17 mouse cellular contexts compared by ENCODE assay signal in the genomic region with DNA sequence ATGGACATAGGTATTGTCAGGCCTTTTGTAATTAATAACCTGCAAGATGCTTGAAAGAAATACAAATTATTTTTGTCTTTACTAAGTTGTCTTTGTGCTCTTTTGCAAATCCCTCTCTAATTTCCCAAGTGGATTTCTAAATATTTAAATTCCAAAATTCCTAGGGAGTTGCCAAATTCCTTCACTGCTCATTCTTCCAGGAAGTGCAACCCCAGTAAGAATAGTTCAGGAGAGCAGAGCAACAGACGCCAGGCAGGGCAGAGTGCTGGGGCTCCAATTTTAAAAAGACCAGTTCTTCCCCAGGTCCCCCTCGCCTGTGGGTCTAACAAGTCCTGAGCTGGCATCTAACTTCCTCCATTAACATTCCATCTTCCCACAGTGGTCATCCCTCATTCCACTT.
DNase-seq lines count a peak whose midpoint lies in the region; ATAC-seq and TF ChIP-seq lines count a peak whose summit lies in the region.
"Had no signal": no experiment of that assay in that cellular context is flagged by ENCODE, and none has a peak within 500 bp of the region (broad histone marks: within the 10 kb centered on the region; RNA-seq: fewer than 3 reads in every experiment).

No protein-coding gene starts in this region.

- peak overlapping the region; percentile 45; the same call in 1 of the 2 replicates for H3K27ac ChIP-seq in heart, embryonic 12.5 days (ENCODE audit: poor library complexity, severe bottlenecking)
- H3K27ac ChIP-seq in lung, embryonic 14.5 days (ENCODE audit: low read depth) = peak overlapping the region; percentile 77; the same call in 1 of the 2 replicates
- 0 out of 2 replicates have a peak overlapping the region, but pooled peaks have one; percentile 27 for H3K27ac ChIP-seq in embryonic facial prominence, embryonic 10.5 days (replicated peaks)
- peak overlapping the region; percentile 48; the same call in 1 of the 2 replicates for H3K27ac ChIP-seq in stomach, embryonic 14.5 days (ENCODE audit: low read length)
- H3K27ac ChIP-seq: forebrain, embryonic 15.5 days; hindbrain, embryonic 15.5 days; limb, embryonic 10.5 days; liver, embryonic 12.5 days had no signal

- ATAC-seq in heart, embryonic 12.5 days (ENCODE audit: insufficient number of reproducible peaks, low FRiP score) = no peak
- ATAC-seq in lung, embryonic 14.5 days (ENCODE audit: insufficient read depth) = no peak
- no peak for ATAC-seq in stomach, embryonic 14.5 days (ENCODE audit: insufficient number of reproducible peaks, insufficient read depth, low FRiP score, low read depth)
- ATAC-seq: forebrain, embryonic 15.5 days; liver, embryonic 12.5 days had no signal

- H3K4me3 ChIP-seq in heart, embryonic 12.5 days = no peak overlapping the region
- no peak overlapping the region for H3K4me3 ChIP-seq in lung, embryonic 14.5 days (ENCODE audit: low read depth, low read length)
- no peak overlapping the region for H3K4me3 ChIP-seq in embryonic facial prominence, embryonic 10.5 days
- H3K4me3 ChIP-seq in stomach, embryonic 14.5 days (ENCODE audit: low read depth, low read length) = no peak overlapping the region
- H3K4me3 ChIP-seq: forebrain, embryonic 15.5 days; hindbrain, embryonic 15.5 days; limb, embryonic 10.5 days; liver, embryonic 12.5 days had no signal

- no peaks in the 10 kb centered on the region for H3K36me3 ChIP-seq in heart, embryonic 12.5 days
- H3K36me3 ChIP-seq in lung, embryonic 14.5 days (ENCODE audit: insufficient read depth) = no peaks in the 10 kb centered on the region
- no peaks in the 10 kb centered on the region for H3K36me3 ChIP-seq in embryonic facial prominence, embryonic 10.5 days (replicated peaks)
- H3K36me3 ChIP-seq in stomach, embryonic 14.5 days (ENCODE audit: control insufficient read depth, insufficient read depth, low read length) = no peaks in the 10 kb centered on the region
- H3K36me3 ChIP-seq: forebrain, embryonic 15.5 days; hindbrain, embryonic 15.5 days; limb, embryonic 10.5 days; liver, embryonic 12.5 days had no signal

- no peaks in the 10 kb centered on the region for H3K27me3 ChIP-seq in heart, embryonic 12.5 days (replicated peaks)
- no peaks in the 10 kb centered on the region for H3K27me3 ChIP-seq in lung, embryonic 14.5 days (ENCODE audit: insufficient read depth, low read length)
- H3K27me3 ChIP-seq in embryonic facial prominence, embryonic 10.5 days (replicated peaks; ENCODE audit: low read depth, poor library complexity, severe bottlenecking) = no peaks in the 10 kb centered on the region
- no peaks in the 10 kb centered on the region for H3K27me3 ChIP-seq in stomach, embryonic 14.5 days (ENCODE audit: control insufficient read depth, insufficient read depth, low read length)
- H3K27me3 ChIP-seq: forebrain, embryonic 15.5 days; hindbrain, embryonic 15.5 days; liver, embryonic 12.5 days had no signal

- WGBS in heart, embryonic 12.5 days = 40% methylated on average over 2 of the region's 2 CpGs
- 27% methylated on average over 2 of the region's 2 CpGs for WGBS in lung, embryonic 14.5 days
- 36% methylated on average over 2 of the region's 2 CpGs for WGBS in embryonic facial prominence, embryonic 10.5 days
- 27% methylated on average over 2 of the region's 2 CpGs for WGBS in stomach, embryonic 14.5 days

- DNase-seq in heart, adult 8-10 months (ENCODE audit: low spot score) = no peak
- DNase-seq in lung, embryonic 14.5 days = peak; percentile 50
- DNase-seq in lung, postnatal 25 days (ENCODE audit: low spot score) = no peak
- DNase-seq in embryonic facial prominence, embryonic 10.5 days (ENCODE audit: low spot score) = no peak
- no peak for DNase-seq in cerebellum, adult 18-20 months
- no peak for DNase-seq in right cerebral cortex, postnatal 36 days (ENCODE audit: low spot score in 2 of 2)
- DNase-seq: adrenal gland, postnatal 25 days; cerebellum, postnatal 10 days; embryo, embryonic 11 days; right cerebral cortex, postnatal 4 days had no signal

- H3K4me1 ChIP-seq in heart, embryonic 12.5 days (replicated peaks) = peaks cover 34% of the 10 kb centered on the region
- peaks cover 11% of the 10 kb centered on the region; the same call in 1 of the 2 replicates for H3K4me1 ChIP-seq in lung, embryonic 14.5 days (ENCODE audit: insufficient read depth)
- H3K4me1 ChIP-seq in embryonic facial prominence, embryonic 10.5 days = peaks cover 18% of the 10 kb centered on the region
- peaks cover 14% of the 10 kb centered on the region for H3K4me1 ChIP-seq in stomach, embryonic 14.5 days (ENCODE audit: control insufficient read depth, insufficient read depth, low read length)
- H3K4me1 ChIP-seq: forebrain, embryonic 15.5 days had no signal

- no peak for TF ChIP-seq CTCF in lung, embryonic 14.5 days (IDR thresholded peaks at IDR 0.05; ENCODE audit: low read depth)

- H3K4me2 ChIP-seq in heart, embryonic 12.5 days = no peak overlapping the region
- H3K4me2 ChIP-seq in lung, embryonic 14.5 days = no peak overlapping the region
- no peak overlapping the region for H3K4me2 ChIP-seq in stomach, embryonic 14.5 days (replicated peaks; ENCODE audit: low read depth, low read length)
- H3K4me2 ChIP-seq: forebrain, embryonic 15.5 days; hindbrain, embryonic 15.5 days; liver, embryonic 12.5 days; midbrain, embryonic 11.5 days had no signal

- no peak overlapping the region for H3K9ac ChIP-seq in heart, embryonic 12.5 days
- no peak overlapping the region for H3K9ac ChIP-seq in lung, embryonic 14.5 days
- H3K9ac ChIP-seq in stomach, embryonic 14.5 days (replicated peaks; ENCODE audit: low read depth, low read length) = no peak overlapping the region
- H3K9ac ChIP-seq: forebrain, embryonic 15.5 days; hindbrain, embryonic 15.5 days; liver, embryonic 12.5 days had no signal

- H3K9me3 ChIP-seq in heart, embryonic 12.5 days (replicated peaks) = no peaks in the 10 kb centered on the region; the same call in 1 of the 2 replicates
- H3K9me3 ChIP-seq in lung, embryonic 14.5 days (ENCODE audit: low read depth, low read length) = no peaks in the 10 kb centered on the region
- H3K9me3 ChIP-seq in embryonic facial prominence, embryonic 10.5 days = no peaks in the 10 kb centered on the region
- H3K9me3 ChIP-seq in stomach, embryonic 14.5 days (ENCODE audit: control insufficient read depth, low read depth, low read length) = no peaks in the 10 kb centered on the region
- H3K9me3 ChIP-seq: forebrain, embryonic 15.5 days; hindbrain, embryonic 15.5 days; limb, embryonic 10.5 days; liver, embryonic 12.5 days had no signal

Comparison
In these comparisons a context has a peak if more than half of its experiments do, and no peak if none do; other contexts are left out.
1. H3K27ac ChIP-seq: peak in every context shown above with its lines; median percentile 77 in lung, embryonic 14.5 days; 48 in stomach, embryonic 14.5 days; 45 in heart, embryonic 12.5 days; 27 in embryonic facial prominence, embryonic 10.5 days.